Mouse (Mus musculus) heart, embryonic 11.5 days (tissue): Measurements from ENCODE around the gene Sdhd. TPM values are rescaled to one million over a fixed set of nuclear protein-coding genes. Genes with fewer than 3 reads are reported as not detected.
A peak's percentile ranks its signal among the peaks of the same experiment; 100 is the strongest.
"Not testable (repeated sequence)": the region's sequence is repeated elsewhere in the genome, so short reads cannot be mapped to it uniquely, and the experiment has no call there.

Source experiments
- ATAC-seq: fragments of 200-750 bp; cut with Nextera tagmentation; replicated peaks from 2 replicates; pipeline ENCODE4 v1.8.0; 2017; ENCODE audit warnings: moderate library complexity; ENCODE audit not compliant: insufficient number of reproducible peaks, low FRiP score, low TSS enrichment
- H3K27ac ChIP-seq: fragments of 300-500 bp; sonication (generic); 2 replicates; pipeline ENCODE4 v1.5.1; 2014; ENCODE audit warnings: mild to moderate bottlenecking, low read depth, low read length
- H3K27me3 ChIP-seq: fragments of 300-500 bp; sonication (generic); 2 replicates; pipeline ENCODE4 v1.6.1; 2014; ENCODE audit warnings: mild to moderate bottlenecking, low read length, mixed read lengths; ENCODE audit not compliant: control insufficient read depth, insufficient read depth
- H3K36me3 ChIP-seq: fragments of 300-500 bp; sonication (generic); 2 replicates; pipeline ENCODE4 v1.6.1; 2014; ENCODE audit warnings: mild to moderate bottlenecking, low read length, moderate library complexity, mixed read lengths; ENCODE audit not compliant: control insufficient read depth, insufficient read depth
- H3K4me1 ChIP-seq: fragments of 300-500 bp; sonication (generic); 2 replicates; pipeline ENCODE4 v1.6.1; 2014; ENCODE audit warnings: low read length; ENCODE audit not compliant: control insufficient read depth, insufficient read depth
- H3K4me2 ChIP-seq: fragments of 300-500 bp; sonication (generic); 2 replicates; pipeline ENCODE4 v1.6.1; 2014; ENCODE audit warnings: mild to moderate bottlenecking, moderate library complexity
- H3K4me3 ChIP-seq: fragments of 300-500 bp; sonication (generic); 2 replicates; pipeline ENCODE4 v1.5.1; 2014; ENCODE audit warnings: low read depth, low read length
- H3K9ac ChIP-seq: fragments of 300-500 bp; sonication (generic); 2 replicates; pipeline ENCODE4 v1.6.1; 2014; ENCODE audit warnings: mild to moderate bottlenecking, low read depth, low read length, moderate library complexity
- H3K9me3 ChIP-seq: fragments of 300-500 bp; sonication (generic); replicated peaks from 2 replicates; pipeline ENCODE4 v1.6.1; 2016; ENCODE audit warnings: low read length; ENCODE audit not compliant: control insufficient read depth
- WGBS: fragments of 180-500 bp; shearing (Covaris S2); extraction: QIAGEN DNeasy Blood & Tissue Kit; methylation state at CpG from one replicate; pipeline ENCODE4 v1.1.7; 2014; ENCODE audit not compliant: insufficient replicate concordance; 5-methylcytosine and 5-hydroxymethylcytosine counted together
- polyA plus RNA-seq: library from polyadenylated mRNA; unstranded; fragments of >200 nt; fragmentation: Nextera tagmentation; extraction: Ambion mirVana; gene quantifications from 2 replicates; pipeline ENCODE4 v1.2.1, GENCODE M21; 2014

The Sdhd gene
- polyA plus RNA-seq = 572 and 623 TPM in 2 replicates

DNA sequence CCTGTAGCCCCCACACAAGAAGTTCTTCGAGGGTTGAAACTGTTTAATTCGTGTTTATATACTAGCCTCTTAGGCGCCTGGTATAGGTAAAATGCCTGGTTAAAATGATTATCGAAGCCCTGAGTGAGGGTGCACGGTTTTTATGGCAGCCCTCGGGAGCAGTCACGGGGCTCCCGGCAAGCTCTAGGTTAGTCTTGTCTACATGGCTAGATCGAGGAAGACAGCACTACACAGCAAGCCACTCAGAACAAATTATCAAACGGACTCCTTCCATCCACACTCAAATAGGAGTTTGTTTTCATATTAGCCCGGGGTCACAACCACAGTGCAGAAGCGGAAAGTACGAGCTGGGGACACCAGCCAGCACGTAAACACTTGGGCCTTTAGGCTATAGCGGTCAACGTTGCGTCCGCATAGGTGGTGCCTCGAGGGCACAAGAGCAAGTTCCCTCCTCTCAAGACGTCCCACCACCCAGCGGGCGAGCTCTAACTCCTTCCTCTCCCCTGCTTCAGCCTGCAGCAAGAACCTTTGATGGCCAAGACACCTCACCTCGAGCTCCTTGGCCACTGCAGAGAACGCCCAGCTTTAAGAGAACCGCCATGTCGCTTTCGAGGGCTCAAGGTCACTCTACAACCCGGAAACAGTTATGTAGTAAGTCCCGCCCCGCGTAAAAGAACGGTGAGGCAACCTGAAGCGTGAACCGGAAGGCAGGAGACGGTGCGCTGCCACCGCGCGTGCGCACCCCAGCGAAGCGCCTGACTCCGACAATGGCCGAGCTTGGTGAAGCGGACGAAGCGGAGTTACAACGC is at the start of gene Sdhd, which contains the start of gene Timm8b:
Sdhd (minus strand) TSS at position 624 of the 809 bp plus-strand sequence.
Timm8b (plus strand) TSS at position 722 of the 809 bp plus-strand sequence.
- Histone ChIP-seq H3K4me2 (peak within 1 kb of the TSS; percentile 81), H3K4me3 (peak within 1 kb of the TSS; percentile 83), H3K36me3 (peaks cover 20% of the 10 kb centered on the region), H3K27ac (peak within 1 kb of the TSS; percentile 85), H3K9ac (peak within 1 kb of the TSS; percentile 96), H3K27me3 (no peaks in the 10 kb centered on the region), H3K9me3 (no peaks in the 10 kb centered on the region), H3K4me1 (peaks cover 22% of the 10 kb centered on the region)
- peak; percentile 94 for ATAC-seq
- under 1% methylated on average over 48 of the region's 48 CpGs for WGBS

DNA sequence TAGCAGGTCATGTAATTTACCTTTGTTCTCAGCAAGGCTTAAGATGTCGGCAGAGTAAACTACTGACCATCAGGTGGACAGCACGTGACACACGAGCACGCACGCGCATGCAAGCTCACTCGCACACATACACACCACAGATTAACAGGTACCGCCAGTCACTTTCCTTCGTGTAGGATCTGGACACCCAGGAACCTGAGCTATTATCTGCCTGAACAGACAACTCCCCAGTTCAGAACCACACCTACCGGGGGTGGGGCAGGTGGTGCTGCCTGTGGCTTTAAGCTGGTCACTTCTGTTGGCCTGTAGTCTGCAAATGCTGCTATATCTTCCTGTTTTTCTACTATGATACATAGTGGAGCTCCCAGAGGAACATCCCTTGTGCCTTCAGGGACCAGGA is 46.9 kb upstream of the Sdhd start:
- no peak overlapping the region for H3K4me2 ChIP-seq
- H3K27ac ChIP-seq = no peak overlapping the region
- H3K9ac ChIP-seq = no peak overlapping the region
- ATAC-seq = peak; percentile 83
- no peaks in the 10 kb centered on the region for H3K9me3 ChIP-seq
- H3K4me1 ChIP-seq = no peaks in the 10 kb centered on the region
- no peak overlapping the region for H3K4me3 ChIP-seq
- peaks cover 47% of the 10 kb centered on the region for H3K36me3 ChIP-seq
- WGBS = 90% methylated on average over 10 of the region's 10 CpGs
- no peaks in the 10 kb centered on the region for H3K27me3 ChIP-seq

DNA sequence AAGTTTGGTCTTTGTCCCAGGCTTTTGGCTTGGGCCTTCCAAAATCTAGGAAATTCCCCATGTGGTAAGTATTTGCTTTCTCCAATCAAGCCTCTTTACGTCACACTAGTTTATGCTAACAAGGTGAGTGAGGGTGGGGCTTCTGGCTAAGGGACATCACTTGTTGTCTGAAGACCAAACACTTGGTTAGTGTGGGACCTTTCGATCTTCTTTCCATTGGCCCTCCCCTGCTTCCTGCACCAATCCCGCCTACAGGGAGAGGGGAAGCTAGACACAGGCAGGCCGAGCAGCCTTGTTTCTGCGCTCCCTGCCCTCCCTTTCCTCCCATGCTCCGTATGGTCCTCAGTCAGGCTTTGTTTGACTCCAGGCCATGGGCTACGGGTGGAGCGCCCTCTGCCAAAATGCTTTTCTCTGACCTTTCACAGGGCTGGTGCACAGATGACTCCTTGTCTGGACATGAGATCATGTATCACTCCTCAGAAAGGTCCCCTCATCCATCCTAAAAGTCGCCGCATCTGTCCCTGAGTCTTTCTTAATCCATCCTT is 43.3 kb upstream of the Sdhd start:
- no peak for ATAC-seq
- H3K36me3 ChIP-seq = peaks cover 56% of the 10 kb centered on the region

DNA sequence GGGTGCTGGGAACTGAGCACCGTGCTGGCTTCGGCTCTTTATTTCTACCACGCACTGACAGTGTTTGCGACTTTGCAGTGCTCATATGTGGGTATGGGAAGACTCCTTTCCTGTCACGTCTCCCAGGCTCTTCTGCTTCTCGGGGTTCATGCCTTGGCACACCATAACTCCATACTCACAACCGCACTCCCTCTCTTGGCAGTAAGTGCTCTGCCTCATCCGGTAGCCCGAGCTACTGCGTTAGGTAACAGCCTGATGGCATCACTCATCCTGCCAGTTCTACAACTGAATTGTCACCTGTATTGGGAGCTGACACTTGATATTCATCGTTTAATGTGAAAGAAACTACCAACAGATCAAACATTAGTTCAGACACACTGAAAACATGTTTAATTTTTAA is 30.7 kb upstream of the Sdhd start:
- H3K36me3 ChIP-seq = peaks cover 22% of the 10 kb centered on the region
- no peak overlapping the region for H3K4me2 ChIP-seq
- no peaks in the 10 kb centered on the region for H3K4me1 ChIP-seq
- WGBS = 91% methylated on average over 11 of the region's 11 CpGs
- no peak overlapping the region for H3K27ac ChIP-seq
- H3K27me3 ChIP-seq = no peaks in the 10 kb centered on the region
- no peak for ATAC-seq
- H3K4me3 ChIP-seq = no peak overlapping the region
- no peak overlapping the region for H3K9ac ChIP-seq
- H3K9me3 ChIP-seq = no peaks in the 10 kb centered on the region

More for the DNA sequence above, 43.3 kb upstream of the Sdhd start:
- H3K27me3 ChIP-seq = no peaks in the 10 kb centered on the region
- no peak overlapping the region for H3K4me3 ChIP-seq
- 77% methylated on average over 10 of the region's 10 CpGs for WGBS
- H3K4me2 ChIP-seq = no peak overlapping the region
- no peak overlapping the region for H3K9ac ChIP-seq
- no peaks in the 10 kb centered on the region for H3K9me3 ChIP-seq
- H3K27ac ChIP-seq = no peak overlapping the region
- no peaks in the 10 kb centered on the region for H3K4me1 ChIP-seq

DNA sequence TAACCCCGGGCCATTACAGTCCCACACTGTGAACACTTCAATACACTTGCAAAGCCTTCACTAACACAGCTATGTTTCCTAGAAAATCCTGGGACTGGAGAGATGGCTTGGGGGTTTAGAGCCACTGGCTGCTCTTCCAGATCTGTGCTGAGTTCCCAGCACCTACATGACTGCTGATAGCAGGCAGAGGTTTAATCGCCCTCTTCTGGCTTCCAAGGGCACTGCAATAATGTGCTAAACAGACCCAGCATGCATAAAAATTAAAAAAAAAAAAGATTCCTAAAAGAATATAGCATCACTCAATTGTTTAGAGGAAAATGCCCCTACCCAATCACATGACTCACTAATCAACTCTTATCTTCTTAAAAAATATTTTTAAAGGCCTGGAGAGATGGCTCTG is 29.4 kb upstream of the Sdhd start:
- H3K9ac ChIP-seq = no peak overlapping the region

DNA sequence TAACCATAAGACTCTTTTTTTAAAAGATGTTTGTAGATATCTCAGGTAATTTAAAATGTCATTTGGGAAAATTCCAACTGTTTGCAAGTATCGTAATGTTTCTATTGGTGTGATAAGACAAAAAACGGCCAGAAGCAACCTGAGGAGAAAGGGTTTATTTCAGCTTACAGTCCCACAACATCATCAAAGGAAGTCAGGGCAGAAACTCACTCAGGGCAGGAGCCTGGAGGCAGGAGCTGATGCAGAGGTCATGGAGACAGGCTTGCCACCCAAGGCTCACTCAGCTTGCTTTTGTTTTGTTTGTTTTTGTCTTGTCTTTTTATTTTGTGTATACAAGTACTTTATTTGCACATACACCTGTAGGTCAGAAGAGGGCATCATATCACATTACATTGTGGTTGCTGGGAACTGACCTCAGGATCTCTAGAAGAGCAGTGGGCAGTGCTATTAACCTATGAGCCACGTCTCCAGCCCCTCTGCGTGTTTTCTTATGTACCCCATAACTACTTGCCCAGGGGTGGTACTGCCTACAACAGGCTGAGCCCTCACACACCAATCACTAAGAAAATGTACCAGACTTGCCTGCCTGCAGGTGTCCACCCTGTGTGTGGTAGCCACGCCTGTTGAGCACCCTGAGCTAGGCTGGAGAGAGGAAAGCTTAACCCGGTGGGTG is 28.5 kb upstream of the Sdhd start:
- H3K27ac ChIP-seq = no peak overlapping the region
- H3K9me3 ChIP-seq = no peaks in the 10 kb centered on the region
- H3K4me2 ChIP-seq = no peak overlapping the region
- H3K9ac ChIP-seq = no peak overlapping the region
- H3K27me3 ChIP-seq = no peaks in the 10 kb centered on the region
- ATAC-seq = no peak
- H3K36me3 ChIP-seq = peaks cover 14% of the 10 kb centered on the region
- no peaks in the 10 kb centered on the region for H3K4me1 ChIP-seq
- WGBS = 85% methylated on average over 6 of the region's 6 CpGs
- no peak overlapping the region for H3K4me3 ChIP-seq

More for the DNA sequence above, 29.4 kb upstream of the Sdhd start:
- Histone ChIP-seq H3K9me3 (no peaks in the 10 kb centered on the region), H3K27ac (no peak overlapping the region), H3K4me1 (no peaks in the 10 kb centered on the region), H3K27me3 (no peaks in the 10 kb centered on the region), H3K36me3 (peaks cover 19% of the 10 kb centered on the region), H3K4me2 (no peak overlapping the region), H3K4me3 (no peak overlapping the region)
- no peak for ATAC-seq
- WGBS = 56% methylated on average over 2 of the region's 2 CpGs

DNA sequence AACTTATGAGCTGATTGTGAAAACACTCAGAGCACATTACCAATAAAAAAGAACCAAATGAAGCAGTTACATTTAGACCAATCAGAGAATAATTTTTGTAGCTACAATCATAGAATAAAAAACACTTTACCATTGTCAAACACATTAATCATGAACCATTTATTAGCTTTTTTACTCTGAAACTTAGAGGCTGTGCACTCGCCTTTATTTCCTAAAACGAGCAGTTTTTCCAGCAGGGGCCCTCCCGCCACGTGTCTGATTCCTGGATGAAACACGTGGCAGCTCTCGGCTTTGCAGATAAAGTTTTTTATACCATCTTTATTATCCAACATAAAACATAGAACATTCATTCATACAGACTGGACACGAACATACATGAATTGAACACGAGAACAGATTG is 27.3 kb upstream of the Sdhd start:
- not testable (repeated sequence) for H3K4me3 ChIP-seq, H3K4me2 ChIP-seq, H3K27me3 ChIP-seq, H3K36me3 ChIP-seq, H3K9ac ChIP-seq, H3K27ac ChIP-seq, H3K4me1 ChIP-seq, H3K9me3 ChIP-seq, ATAC-seq
- WGBS = 92% methylated on average over 6 of the region's 8 CpGs

DNA sequence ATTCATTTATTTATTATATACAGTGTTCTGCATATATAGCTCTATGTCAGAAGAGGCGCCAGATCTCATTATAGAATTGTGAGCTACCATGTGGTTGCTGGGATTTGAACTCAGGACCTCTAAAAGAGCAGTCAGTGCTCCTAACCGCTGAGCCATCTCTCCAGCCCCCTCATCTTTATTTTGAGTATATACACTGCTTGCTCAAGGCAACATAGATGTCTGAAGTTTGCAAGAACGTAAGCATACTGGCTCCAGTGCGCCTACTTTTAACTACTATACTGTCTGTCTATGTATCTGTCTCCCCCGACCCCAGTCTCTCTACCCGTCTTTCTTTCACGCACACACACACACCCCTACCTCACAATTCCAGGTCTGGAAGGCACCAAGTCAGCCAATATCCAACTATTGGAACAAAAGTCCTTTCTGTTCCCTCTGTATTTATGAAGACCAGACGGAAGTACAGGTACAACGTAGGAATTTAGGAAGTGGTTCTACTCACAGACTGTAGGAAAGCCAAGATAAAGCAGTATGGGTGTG is 14.2 kb upstream of the Sdhd start:
- ATAC-seq = no peak
- Histone ChIP-seq H3K4me2 (peak overlapping the region; percentile 79), H3K36me3 (peaks cover 13% of the 10 kb centered on the region; the same call in 1 of the 2 replicates), H3K9ac (peak overlapping the region; percentile 39; the same call in 1 of the 2 replicates), H3K4me3 (peak overlapping the region; percentile 92), H3K27ac (no peak overlapping the region), H3K4me1 (peaks cover 5% of the 10 kb centered on the region; the same call in 1 of the 2 replicates), H3K9me3 (no peaks in the 10 kb centered on the region), H3K27me3 (no peaks in the 10 kb centered on the region)
- 57% methylated on average over 9 of the region's 9 CpGs for WGBS
